Mouse (Mus musculus) gastrocnemius, postnatal 4 days (tissue): ENCODE measurements around the gene Naa11. TPM values are rescaled to one million over a fixed set of nuclear protein-coding genes. Genes with fewer than 3 reads are reported as not detected.

Experiments used
- DNase-seq, 2 experiments: peaks; one replicate each; pipeline ENCODE4 v3.0.0; 2021 to 2022; ENCODE audit warnings: low spot score in 2 of 2, mixed read lengths in 2 of 2
- total RNA-seq, 2 experiments: library from RNA; stranded (reverse); gene quantifications; 2 replicates each; pipeline ENCODE4 v1.2.3; 2021

Gene Naa11
- total RNA-seq, 2 experiments from 2014 or later, result not detected

DNA sequence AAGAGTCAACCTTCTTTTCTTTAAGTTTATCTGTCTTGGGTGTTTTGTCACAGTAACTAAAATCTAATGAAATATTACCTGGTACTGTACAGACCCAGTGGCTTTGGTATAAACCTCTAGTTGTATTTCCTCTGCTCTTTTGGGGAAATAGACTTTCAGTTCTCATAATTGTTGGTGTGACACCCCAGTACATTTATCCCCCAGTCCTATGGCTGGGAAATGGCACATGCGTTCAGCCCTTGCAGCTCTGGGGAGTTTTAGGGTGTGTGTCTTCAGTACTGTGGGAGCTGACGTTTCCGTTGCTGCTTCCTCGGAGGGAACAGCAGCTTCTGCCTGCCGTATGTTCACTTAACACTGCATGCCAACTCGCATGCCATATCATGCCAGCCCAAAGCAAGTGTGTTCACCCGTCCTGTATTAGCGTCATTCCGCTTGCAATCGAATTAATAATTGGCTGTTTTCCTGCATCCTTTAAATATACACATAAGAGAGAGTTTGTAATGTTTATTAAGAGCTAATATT is 46.4 kb downstream of the Naa11 start:
- no peak for DNase-seq

DNA sequence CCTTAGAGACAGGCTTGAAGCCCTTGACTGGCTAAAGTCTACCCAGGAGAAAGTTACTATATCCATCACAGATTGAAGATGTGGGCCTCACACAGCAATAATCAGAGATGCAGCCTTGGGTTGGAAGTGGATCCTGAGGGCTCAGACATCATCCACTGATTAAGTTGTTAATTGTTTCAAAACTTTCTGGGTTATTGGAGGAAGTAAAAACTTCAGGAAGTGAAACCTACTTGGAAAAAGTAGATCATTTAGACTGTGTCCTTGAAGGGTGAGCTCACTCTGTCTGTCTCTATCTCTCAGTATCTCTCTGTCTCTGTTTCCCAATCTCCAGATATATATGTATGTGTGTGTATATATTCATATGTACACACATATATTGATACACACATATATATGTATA is 47.0 kb downstream of the Naa11 start:
- no peak for DNase-seq

GRCm38 (mm10) chr5:97344144-97344543 is 48.0 kb downstream of the Naa11 start:
- DNase-seq, result no peak

GRCm38 (mm10) chr5:97334794-97335193 is 57.4 kb downstream of the Naa11 start:
- DNase-seq, result no peak

Other genes starting within 250 kb of the Naa11 start
- gene Gk2, start 64.6 kb upstream of the Naa11 start, total RNA-seq, result not detected